Mouse (Mus musculus) liver, postnatal 0 days (tissue): ENCODE data around the gene Ptdss2. TPM values are rescaled to one million over a fixed set of nuclear protein-coding genes. Genes with fewer than 3 reads are reported as not detected.

Experiments
- ATAC-seq: fragments of 200-750 bp; cut with Nextera tagmentation; 2 replicates; pipeline ENCODE4 v1.8.0; 2017; ENCODE audit warnings: mild to moderate bottlenecking, moderate library complexity
- DNase-seq: peaks from one replicate; pipeline ENCODE4 v3.0.0-alpha.2; 2016
- H3K27ac ChIP-seq: fragments of 300-500 bp; sonication (generic); 2 replicates; pipeline ENCODE4 v1.5.1; 2014; ENCODE audit warnings: antibody characterized with exemption, moderate library complexity, mild to moderate bottlenecking, low read depth
- H3K27me3 ChIP-seq: fragments of 300-500 bp; sonication (generic); 2 replicates; pipeline ENCODE4 v1.6.1; 2014; ENCODE audit warnings: low read length, control low read depth, mixed read lengths; ENCODE audit not compliant: insufficient read depth
- H3K36me3 ChIP-seq: fragments of 300-500 bp; sonication (generic); replicated peaks from 2 replicates; pipeline ENCODE4 v1.6.1; 2014; ENCODE audit warnings: mild to moderate bottlenecking, control low read depth, low read length, moderate library complexity, mixed read lengths; ENCODE audit not compliant: insufficient read depth
- H3K4me1 ChIP-seq: fragments of 300-500 bp; sonication (generic); 2 replicates; pipeline ENCODE4 v1.6.1; 2014; ENCODE audit warnings: antibody characterized with exemption, mild to moderate bottlenecking, control low read depth; ENCODE audit not compliant: insufficient read depth
- H3K4me2 ChIP-seq: fragments of 300-500 bp; sonication (generic); 2 replicates; pipeline ENCODE4 v1.6.1; 2014; ENCODE audit warnings: low read depth, mild to moderate bottlenecking, low read length, moderate library complexity, mixed read lengths
- H3K4me3 ChIP-seq: fragments of 300-500 bp; sonication (generic); 2 replicates; pipeline ENCODE4 v1.5.1; 2014; ENCODE audit warnings: low read depth, low read length
- H3K9ac ChIP-seq: fragments of 300-500 bp; sonication (generic); replicated peaks from 2 replicates; pipeline ENCODE4 v1.6.1; 2014; ENCODE audit warnings: mild to moderate bottlenecking, moderate library complexity
- H3K9me3 ChIP-seq: fragments of 300-500 bp; sonication (generic); 2 replicates; pipeline ENCODE4 v1.6.1; 2016; ENCODE audit warnings: mild to moderate bottlenecking, control low read depth, low read length, mixed read lengths
- CTCF ChIP-seq: sonication (generic); IDR thresholded peaks from 2 replicates; pipeline ENCODE4 v1.5.1; 2016; ENCODE audit warnings: antibody characterized with exemption, low read depth
- EP300 ChIP-seq: IDR thresholded peaks from 2 replicates; pipeline ENCODE4 v1.6.1; 2016; ENCODE audit warnings: antibody characterized with exemption, low read depth, mild to moderate bottlenecking
- WGBS: fragments of 180-500 bp; shearing (Covaris S2); extraction: QIAGEN DNeasy Blood & Tissue Kit; methylation state at CpG from one replicate; pipeline ENCODE4 v1.1.7; 2014; ENCODE audit not compliant: insufficient replicate concordance; 5-methylcytosine and 5-hydroxymethylcytosine counted together
- polyA plus RNA-seq: library from polyadenylated mRNA; unstranded; fragments of >200 nt; fragmentation: Nextera tagmentation; extraction: Ambion mirVana; gene quantifications from 2 replicates; pipeline ENCODE4 v1.2.1, GENCODE M21; 2015

Ptdss2 gene
- polyA plus RNA-seq, 1 experiment from 2014 or later: 71.0 TPM

DNA sequence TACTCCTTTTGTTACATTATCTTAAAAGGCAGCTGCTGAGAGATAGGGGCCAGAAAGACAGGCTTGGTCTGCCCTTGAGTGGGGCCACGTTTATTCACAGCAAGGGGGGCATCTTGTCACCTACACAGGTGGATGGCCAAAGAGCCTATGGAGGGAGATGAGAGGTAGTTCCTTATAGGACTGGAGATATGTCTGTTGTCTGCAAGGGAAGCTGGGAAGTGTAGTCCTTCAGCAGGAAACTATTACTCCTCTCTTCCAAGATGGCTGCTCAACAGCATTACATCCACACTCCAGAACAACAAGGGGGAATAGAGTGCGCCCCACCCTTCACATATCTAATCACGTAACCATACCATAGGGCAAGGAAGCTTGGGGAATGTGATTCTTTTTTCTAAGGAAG lies 2.7 kb upstream of the Ptdss2 start:
- Histone ChIP-seq H3K9me3 (no peaks in the 10 kb centered on the region), H3K9ac (no peak overlapping the region), H3K4me1 (peaks cover 37% of the 10 kb centered on the region), H3K36me3 (no peaks in the 10 kb centered on the region), H3K4me2 (no peak overlapping the region), H3K4me3 (no peak overlapping the region), H3K27ac (no peak overlapping the region), H3K27me3 (no peaks in the 10 kb centered on the region)
- TF ChIP-seq CTCF (no peak), EP300 (no peak)
- 64% methylated on average over 3 of the region's 3 CpGs for WGBS
- ATAC-seq (no peak), DNase-seq (no peak)

DNA sequence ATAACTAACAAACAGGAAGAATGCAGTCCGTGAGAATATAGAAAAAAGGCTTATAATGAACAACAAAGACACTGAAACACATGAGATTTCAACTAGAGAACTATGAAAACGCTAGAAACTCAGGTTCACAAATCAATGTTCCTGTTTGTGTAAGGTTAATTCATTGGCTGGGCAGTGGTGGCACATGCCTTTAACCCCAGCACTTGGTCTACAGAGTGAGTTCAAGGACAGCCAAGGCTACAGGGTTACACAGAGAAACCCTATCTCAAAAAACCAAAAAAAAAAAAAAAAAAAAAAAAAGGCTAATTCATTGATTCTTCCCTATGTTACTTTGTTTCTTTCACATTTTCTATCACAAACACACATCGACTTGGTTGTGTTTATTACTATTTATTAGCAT lies 1.6 kb upstream of the Ptdss2 start:
- no peak overlapping the region for H3K27ac ChIP-seq
- peaks cover 33% of the 10 kb centered on the region for H3K4me1 ChIP-seq
- WGBS: 64% methylated on average over 3 of the region's 3 CpGs
- ATAC-seq (no peak), DNase-seq (no peak)
- H3K36me3 ChIP-seq: no peaks in the 10 kb centered on the region
- no peaks in the 10 kb centered on the region for H3K9me3 ChIP-seq
- H3K9ac ChIP-seq: no peak overlapping the region
- no peak overlapping the region for H3K4me2 ChIP-seq
- no peaks in the 10 kb centered on the region for H3K27me3 ChIP-seq
- no peak for TF ChIP-seq CTCF
- TF ChIP-seq EP300: no peak
- no peak overlapping the region for H3K4me3 ChIP-seq

DNA sequence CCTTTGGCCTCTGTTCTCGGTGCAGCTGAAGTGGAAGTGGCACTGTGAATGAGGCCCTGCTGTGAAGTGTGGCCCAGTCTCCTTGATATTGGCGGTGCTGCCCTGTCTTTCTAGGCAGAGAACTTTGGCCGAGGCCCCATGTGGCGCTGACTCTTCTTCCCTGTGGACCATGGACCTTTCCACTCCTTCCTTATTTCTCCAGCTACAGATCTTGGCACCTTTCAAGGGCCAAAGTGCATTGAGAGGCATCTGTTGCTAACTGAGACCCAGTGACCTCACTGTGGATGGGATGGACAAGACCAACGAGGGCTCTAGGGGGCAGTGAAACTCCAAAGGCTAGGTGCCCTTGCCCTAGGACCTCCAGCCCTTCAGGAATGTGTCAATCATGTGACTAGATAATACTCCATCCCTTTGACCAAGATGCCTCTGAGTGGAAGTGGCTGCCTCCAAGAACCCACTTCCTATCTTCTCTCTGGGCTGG lies 1.1 kb upstream of the Ptdss2 start:
- no peaks in the 10 kb centered on the region for H3K9me3 ChIP-seq

DNA sequence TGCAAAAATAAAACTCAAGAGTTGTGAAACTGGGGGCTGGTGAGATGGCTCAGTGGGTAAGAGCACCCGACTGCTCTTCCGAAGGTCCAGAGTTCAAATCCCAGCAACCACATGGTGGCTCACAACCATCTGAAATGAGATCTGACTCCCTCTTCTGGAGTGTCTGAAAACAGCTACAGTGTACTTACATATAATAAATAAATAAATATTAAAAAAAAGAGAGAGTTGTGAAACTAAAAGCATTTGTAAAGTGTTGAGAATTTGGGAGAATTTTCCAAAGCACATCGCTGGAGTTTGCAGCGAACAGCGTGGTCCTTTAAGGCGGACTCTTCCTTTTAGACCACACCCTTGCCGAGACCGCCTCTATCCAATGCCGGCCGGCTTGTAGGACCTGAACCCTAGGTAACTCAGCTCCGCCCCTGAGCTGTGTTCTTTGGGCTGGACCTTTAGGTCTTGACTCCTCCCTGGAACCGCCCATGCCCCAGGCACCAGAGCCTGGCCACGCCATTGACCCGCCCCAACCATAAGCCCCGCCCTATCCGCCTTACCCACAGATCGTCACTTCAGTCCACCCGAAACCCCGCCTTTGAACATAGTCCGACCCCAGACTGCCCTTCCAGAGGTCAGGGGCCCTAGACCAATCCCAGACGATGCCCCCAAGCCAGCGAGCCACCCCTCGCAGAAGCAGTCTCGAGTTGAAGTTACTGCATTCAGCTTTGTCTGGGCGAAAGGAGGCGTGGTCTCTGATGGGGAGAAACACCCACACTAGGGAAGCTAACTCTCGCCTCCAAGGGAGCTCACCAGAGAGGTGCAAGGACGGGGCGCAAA lies 721 bp downstream of the Ptdss2 start:
- DNase-seq (peak; percentile 99), ATAC-seq (peak; percentile 99)
- Histone ChIP-seq H3K9ac (peak overlapping the region; percentile 79), H3K9me3 (no peaks in the 10 kb centered on the region), H3K27ac (peak overlapping the region; percentile 92), H3K4me3 (peak overlapping the region; percentile 79), H3K36me3 (no peaks in the 10 kb centered on the region), H3K4me2 (peak overlapping the region; percentile 94), H3K27me3 (no peaks in the 10 kb centered on the region), H3K4me1 (peaks cover 30% of the 10 kb centered on the region)
- WGBS: 1% methylated on average over 29 of the region's 29 CpGs
- TF ChIP-seq CTCF (no peak), EP300 (peak; percentile 67)

More for the DNA sequence above, 1.1 kb upstream of the Ptdss2 start:
- H3K36me3 ChIP-seq: no peaks in the 10 kb centered on the region
- H3K4me2 ChIP-seq: no peak overlapping the region
- ATAC-seq: no peak
- WGBS: 65% methylated on average over 5 of the region's 5 CpGs
- DNase-seq: no peak
- no peak for TF ChIP-seq EP300
- peak; percentile 36; the same call in 1 of the 2 replicates for TF ChIP-seq CTCF
- H3K27ac ChIP-seq: peak overlapping the region; percentile 69
- H3K27me3 ChIP-seq: no peaks in the 10 kb centered on the region
- no peak overlapping the region for H3K4me3 ChIP-seq
- no peak overlapping the region for H3K9ac ChIP-seq
- peaks cover 31% of the 10 kb centered on the region for H3K4me1 ChIP-seq

DNA sequence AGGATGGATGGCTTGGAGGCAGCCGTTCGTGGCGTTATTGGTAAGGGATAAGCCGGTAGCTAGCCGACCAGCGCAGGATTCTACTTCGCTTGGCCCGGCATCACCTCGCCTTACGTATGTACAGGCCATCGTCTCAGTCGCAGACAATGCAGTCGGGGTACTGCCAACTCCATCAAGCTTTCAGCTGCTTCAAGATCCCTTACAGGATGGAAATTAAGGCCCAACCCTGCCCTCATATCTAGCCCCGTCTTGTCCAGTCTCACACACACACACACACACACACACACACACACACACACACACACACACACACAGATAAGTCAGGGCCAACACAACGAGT lies 1.3 kb downstream of the Ptdss2 start:
- Histone ChIP-seq H3K36me3 (no peaks in the 10 kb centered on the region), H3K9me3 (no peaks in the 10 kb centered on the region), H3K4me1 (peaks cover 28% of the 10 kb centered on the region), H3K9ac (peak overlapping the region; percentile 79), H3K4me3 (peak overlapping the region; percentile 79), H3K27ac (peak overlapping the region; percentile 92), H3K27me3 (no peaks in the 10 kb centered on the region), H3K4me2 (peak overlapping the region; percentile 94)
- TF ChIP-seq CTCF (no peak), EP300 (no peak; the same call in 1 of the 2 replicates)
- 2% methylated on average over 15 of the region's 15 CpGs for WGBS
- ATAC-seq (no peak), DNase-seq (no peak)

DNA sequence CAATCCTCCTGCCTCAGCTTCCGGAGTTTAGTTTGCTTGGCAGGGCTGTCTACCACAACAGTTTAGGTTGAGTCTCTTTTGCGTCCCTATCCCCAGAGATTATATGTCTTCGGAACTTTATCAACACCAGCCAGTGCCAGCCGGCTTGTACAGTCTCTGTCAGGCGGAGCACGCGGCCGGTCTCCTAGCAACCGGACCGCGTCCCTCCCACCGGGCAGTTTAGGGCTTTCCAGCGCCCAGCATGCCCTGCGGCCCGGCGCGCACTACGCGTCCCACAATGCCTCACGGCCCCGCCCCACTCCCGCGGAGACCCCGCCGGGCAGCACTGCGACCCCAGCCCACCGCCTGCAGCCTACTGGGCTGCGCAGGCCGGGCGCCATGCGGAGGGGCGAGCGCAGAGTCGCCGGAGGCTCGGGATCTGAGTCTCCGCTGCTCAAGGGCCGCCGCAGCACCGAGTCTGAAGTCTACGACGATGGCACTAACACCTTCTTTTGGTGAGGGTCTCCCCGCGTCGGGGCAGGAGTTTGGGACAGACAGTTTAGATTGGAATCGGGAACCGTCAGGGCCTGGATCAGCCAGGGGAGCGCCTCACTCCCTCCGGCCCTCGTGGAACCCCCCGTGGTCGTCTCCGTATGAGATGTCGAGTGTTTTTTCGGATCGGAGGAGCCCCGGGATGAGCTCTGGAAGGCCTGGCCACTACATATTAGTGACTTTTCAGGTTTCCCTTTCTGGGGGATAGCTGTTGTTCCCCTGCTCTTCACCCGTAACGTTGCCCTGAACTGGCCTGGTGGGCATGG lies 9.0 kb downstream of the Ptdss2 start:
- Histone ChIP-seq H3K27me3 (no peaks in the 10 kb centered on the region), H3K9ac (peak overlapping the region; percentile 85), H3K27ac (peak overlapping the region; percentile 87), H3K4me3 (peak overlapping the region; percentile 86), H3K4me2 (peak overlapping the region; percentile 79), H3K9me3 (no peaks in the 10 kb centered on the region), H3K36me3 (peaks cover 25% of the 10 kb centered on the region), H3K4me1 (peaks cover 41% of the 10 kb centered on the region)
- peak; percentile 95 for DNase-seq
- TF ChIP-seq EP300: peak; percentile 95
- no peak for TF ChIP-seq CTCF
- under 1% methylated on average over 59 of the region's 59 CpGs for WGBS
- peak; percentile 92 for ATAC-seq
